Mouse (Mus musculus) megakaryocyte, adult 5-6 weeks (primary cell): ENCODE data around the gene Erp29. TPM values are rescaled to one million over a fixed set of nuclear protein-coding genes. Genes with fewer than 3 reads are reported as not detected.

Experiments used
- ATAC-seq: 2 replicates; pipeline ENCODE4 v1.8.0; 2016; ENCODE audit warnings: mild to moderate bottlenecking, inconsistent platforms; ENCODE audit not compliant: poor library complexity, severe bottlenecking
- total RNA-seq, 2 experiments: library from RNA; stranded (forward) in 1 of 2; stranded (reverse) in 1 of 2; fragments of 153-499, 151-499 nt in 1 of 2; fragments of 221-1000, 200-1000 nt in 1 of 2; gene quantifications; 2 replicates each; pipeline versions ENCODE4 v1.2.3 to v1.2.4; 2015 to 2017

The Erp29 gene
- total RNA-seq, 2 experiments from 2014 or later: 273 to 1,238 TPM

DNA sequence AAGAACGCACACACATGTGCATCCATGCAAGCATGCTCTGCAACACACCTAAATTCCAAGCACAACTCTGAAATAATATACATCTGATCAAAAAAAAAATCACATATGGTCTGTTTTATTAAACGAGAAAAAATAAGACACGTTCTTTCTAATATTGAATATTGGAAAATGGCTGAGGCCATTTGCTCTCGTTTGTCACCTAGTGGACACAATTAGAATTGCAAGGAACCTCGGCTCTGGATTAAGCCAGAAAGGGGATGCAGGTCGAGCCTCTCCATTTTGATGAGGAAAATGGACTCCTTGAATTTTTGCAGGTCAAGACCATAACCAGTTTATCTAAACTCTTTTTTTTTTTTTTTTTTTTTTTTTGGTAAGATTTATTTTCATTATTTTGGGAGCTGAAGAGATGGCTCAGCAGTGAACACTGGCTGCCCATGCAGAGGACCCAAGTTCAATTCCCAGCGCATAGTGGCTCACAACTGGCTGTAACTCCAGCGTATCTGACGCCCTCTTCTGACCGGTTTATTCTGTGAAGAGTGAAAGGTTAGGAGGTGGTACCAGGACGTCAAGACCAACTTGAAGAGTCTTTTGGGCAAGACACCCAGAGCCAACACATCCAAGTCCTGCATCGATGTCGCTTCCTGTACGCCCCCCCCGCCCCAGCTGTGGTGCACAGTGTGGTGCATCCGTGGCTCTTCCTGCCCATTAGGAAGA, 59.5 kb downstream of the Erp29 start:
- ATAC-seq: no peak

DNA sequence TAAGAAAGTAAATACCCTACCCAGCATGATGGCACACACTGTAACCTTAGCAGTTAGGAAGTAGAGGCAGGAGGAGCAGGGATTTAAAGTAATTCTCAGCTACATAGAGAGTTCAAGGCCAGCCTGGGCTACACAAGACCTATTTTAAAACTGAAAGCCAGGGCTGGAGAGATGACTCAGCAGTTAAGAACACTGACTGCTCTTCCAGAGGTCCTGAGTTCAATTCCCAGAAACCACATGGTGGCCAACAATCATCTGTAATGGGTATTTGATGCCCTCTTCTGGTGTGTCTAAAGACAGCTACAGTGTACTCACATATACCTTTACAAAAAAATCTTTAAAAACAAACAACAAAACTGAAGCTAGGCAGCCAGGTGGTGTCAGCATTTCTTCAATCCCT, 62.6 kb downstream of the Erp29 start:
- ATAC-seq: no peak

GRCm38 (mm10) chr5:121389106-121389505, 63.2 kb downstream of the Erp29 start:
- no peak for ATAC-seq

DNA sequence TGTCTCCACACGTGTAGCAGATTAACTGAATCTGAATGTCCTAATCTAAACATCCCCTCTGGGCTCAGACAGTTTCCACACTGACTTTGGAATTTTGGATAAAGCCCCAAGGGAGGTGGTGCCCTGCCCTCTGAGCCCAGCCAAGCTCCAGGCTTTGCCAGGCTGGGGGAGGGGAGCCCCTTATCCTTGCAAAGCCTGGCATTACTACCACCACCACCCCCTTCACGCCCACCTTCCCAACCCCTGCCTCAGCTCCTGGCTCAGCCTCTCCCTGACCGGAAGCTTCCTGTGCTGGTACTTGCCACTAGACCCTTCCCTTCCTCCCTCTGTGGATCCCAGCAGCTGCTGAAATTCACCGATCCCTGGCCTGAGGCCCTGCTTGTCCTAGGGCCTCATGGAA, 65.2 kb downstream of the Erp29 start:
- ATAC-seq: no peak

DNA sequence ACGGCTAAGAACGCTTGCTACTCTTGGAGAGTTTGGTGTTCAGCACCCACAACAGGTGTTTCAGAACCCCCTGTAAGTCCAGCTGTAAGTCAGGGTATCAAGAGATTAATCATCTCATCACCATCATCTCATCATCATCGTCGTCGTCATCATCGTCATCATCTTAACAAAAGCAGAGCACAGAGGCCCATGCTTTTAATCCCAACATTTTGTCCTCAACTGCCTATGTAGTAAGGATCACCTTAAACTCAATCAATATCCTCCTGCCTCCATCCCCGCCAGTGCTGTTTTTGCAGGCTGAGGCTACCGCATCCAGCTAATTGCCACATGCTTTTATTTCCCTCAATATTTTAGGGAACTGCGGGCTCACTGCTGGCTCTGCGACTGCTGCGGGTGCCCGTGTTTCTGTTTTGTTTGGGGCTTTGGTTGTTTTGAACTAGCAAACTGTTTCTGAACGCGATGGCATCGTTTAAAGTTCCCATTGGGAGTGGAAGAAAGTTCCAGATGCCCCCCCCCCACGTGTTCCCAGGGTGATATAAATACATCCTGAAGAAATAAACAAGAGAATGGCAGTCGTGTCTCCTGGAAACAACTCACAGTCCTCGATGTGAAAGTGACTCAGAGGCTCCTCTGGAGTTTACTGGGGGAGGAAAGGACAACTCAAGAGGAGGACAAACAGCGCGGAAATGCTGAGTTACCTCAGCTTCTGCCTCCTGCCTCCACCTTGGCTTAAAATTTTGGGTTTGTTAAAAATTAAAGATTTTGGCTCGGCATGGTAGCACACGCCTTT, 66.0 kb downstream of the Erp29 start:
- peak; percentile 20; the same call in 1 of the 2 replicates for ATAC-seq

- peak; percentile 92 for ATAC-seq
Observed at GRCm38 (mm10) chr5:121385461-121386119, 66.7 kb downstream of the Erp29 start, which contains the start of gene Trafd1. TSS of gene Trafd1 (minus strand) at chr5:121385632.

DNA sequence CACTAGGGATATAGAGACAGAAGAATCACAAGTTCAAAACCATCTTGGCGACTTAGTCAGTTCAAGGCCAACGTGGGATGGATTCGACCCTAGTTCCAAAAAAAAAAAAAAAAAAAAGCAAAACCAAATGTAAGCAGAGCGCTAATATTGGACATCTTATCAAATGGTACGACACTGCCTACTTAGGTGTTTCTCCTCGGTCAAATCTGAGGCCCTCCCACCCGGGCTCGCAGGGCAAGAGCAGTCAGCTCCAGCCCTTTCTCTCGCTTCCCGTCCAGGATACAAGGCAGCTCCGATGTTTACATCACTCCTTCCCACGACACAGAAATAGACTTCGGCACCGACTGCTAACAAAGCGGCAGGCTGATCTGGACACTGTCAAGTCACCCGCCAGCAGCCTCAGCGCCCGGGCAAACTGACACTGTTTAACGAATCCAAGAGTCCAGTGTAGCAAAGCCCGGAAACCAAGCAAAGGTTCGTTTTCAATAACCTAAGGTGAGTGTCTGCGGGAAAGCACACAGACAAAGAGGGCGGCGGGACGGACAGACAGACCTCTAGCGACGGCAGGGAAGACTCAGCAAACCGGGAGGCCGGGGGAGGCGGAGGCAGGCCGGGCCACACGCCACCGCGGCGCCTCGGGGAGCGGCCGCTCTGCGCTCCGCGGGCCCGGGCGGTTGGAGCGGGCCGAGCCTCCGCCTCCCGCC, 67.4 kb downstream of the Erp29 start:
- ATAC-seq: peak; percentile 9

DNA sequence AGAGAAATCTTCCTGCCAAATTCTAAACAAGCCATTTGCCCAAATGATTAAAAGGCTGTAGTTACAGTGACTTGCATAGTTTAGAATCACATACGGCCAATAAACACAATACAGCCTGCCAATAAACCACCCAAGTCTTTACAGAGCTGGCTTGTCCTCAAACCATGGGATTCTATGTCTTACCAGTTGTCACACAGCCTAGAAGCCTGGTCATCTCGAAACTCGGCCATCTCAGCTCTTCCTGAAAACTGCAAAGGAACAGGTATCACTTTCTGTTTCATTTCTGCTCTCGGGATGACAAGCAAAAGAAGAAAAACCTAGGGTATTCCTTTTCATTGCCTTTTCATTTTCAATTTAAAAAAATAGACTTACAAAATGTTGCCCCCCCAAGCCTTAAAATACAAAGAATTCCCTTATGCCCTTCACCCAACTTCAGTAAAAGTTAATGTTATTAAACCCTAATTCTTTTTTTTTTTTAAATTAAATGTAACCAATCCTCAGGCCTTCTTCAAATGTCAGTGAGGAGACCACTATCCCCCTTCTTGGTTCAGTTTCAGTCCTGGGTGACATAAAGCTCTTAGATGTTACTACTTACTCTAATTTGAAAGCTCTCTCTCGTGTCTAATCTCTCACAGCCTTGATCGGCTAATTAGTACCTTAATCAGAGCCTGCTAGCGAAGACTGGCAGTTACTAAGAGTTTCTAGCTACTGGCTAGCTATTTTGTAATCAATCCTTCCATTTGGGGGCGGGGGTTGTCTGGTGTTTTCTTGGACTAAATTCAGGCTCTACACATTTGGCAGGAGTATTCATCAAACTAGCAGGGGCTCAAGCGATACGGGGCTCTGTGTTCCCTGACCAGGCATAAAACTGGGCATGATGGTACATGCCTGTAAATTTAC, 68.2 kb downstream of the Erp29 start:
- 0 out of 2 replicates have a peak, but pooled peaks have one; percentile 19 for ATAC-seq

DNA sequence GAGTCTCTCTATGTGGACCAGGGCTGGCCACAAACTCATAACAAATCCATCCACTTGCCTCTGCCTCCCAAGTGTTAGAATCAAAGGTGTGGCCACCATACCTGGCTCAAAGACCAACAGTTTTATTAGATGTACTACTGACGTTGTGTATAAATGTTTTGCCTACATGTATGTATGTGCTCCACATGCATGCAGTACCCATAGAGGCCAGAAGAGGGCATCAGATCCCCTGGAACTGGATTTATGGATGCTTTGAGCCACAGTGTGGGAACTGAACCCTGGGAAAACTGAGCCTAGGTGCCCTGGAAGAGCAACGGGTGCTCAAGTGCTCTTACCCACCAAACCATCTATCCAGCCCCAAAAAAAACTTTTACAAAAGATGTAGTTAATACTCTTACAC, 71.6 kb downstream of the Erp29 start:
- no peak for ATAC-seq

GRCm38 (mm10) chr5:121378678-121379256, 73.5 kb downstream of the Erp29 start:
- no peak for ATAC-seq

Other genes starting within 250 kb of the Erp29 start
- 1,545 and 1,566 TPM in 2 replicates for gene Rpl6, start 248.0 kb downstream of the Erp29 start, total RNA-seq (2015)
- 945 and 954 TPM in 2 replicates for gene Rpl6, start 248.0 kb downstream of the Erp29 start, total RNA-seq (2017)
- gene Hectd4, start 232.3 kb downstream of the Erp29 start, total RNA-seq (2015): 12.0 and 17.0 TPM in 2 replicates
- gene Hectd4, start 232.3 kb downstream of the Erp29 start, total RNA-seq (2017): 8.6 and 15.2 TPM in 2 replicates
- 77.9 and 78.1 TPM in 2 replicates for gene Trafd1, start 66.9 kb downstream of the Erp29 start, total RNA-seq (2015)
- gene Trafd1, start 66.9 kb downstream of the Erp29 start, total RNA-seq (2017): 92.5 and 94.1 TPM in 2 replicates
- gene Naa25, start 54.6 kb downstream of the Erp29 start, total RNA-seq (2015): 13.3 and 17.9 TPM in 2 replicates
- 25.6 and 32.2 TPM in 2 replicates for gene Naa25, start 54.6 kb downstream of the Erp29 start, total RNA-seq (2017)
- not detected in 2 replicates for gene Tmem116, start 613 bp downstream of the Erp29 start, total RNA-seq (2015)
- not detected in 2 replicates for gene Tmem116, start 613 bp downstream of the Erp29 start, total RNA-seq (2017)
- not detected in 2 replicates for gene Adam1b, start 50.9 kb upstream of the Erp29 start, total RNA-seq (2015)
- gene Adam1b, start 50.9 kb upstream of the Erp29 start, total RNA-seq (2017): 0.24 TPM in 1 of 2 replicates, not detected in the other
- gene Adam1a, start 93.0 kb upstream of the Erp29 start, total RNA-seq (2015): 2.1 and 3.1 TPM in 2 replicates
- 2.2 and 3.1 TPM in 2 replicates for gene Adam1a, start 93.0 kb upstream of the Erp29 start, total RNA-seq (2017)
- gene Gm42878, start 93.0 kb upstream of the Erp29 start, total RNA-seq (2015): not detected in 2 replicates
- gene Gm42878, start 93.0 kb upstream of the Erp29 start, total RNA-seq (2017): not detected in 2 replicates
- 105 and 106 TPM in 2 replicates for gene Mapkapk5, start 93.4 kb upstream of the Erp29 start, total RNA-seq (2015)
- gene Mapkapk5, start 93.4 kb upstream of the Erp29 start, total RNA-seq (2017): 99.1 and 108 TPM in 2 replicates
- gene Aldh2, start 141.3 kb upstream of the Erp29 start, total RNA-seq (2015): 137 and 142 TPM in 2 replicates
- 505 and 509 TPM in 2 replicates for gene Aldh2, start 141.3 kb upstream of the Erp29 start, total RNA-seq (2017)
- 1.1 and 5.4 TPM in 2 replicates for gene Acad12, start 166.4 kb upstream of the Erp29 start, total RNA-seq (2015)
- 2.1 and 5.5 TPM in 2 replicates for gene Acad12, start 166.4 kb upstream of the Erp29 start, total RNA-seq (2017)
- gene Acad10, start 208.0 kb upstream of the Erp29 start, total RNA-seq (2015): 0.46 and 0.60 TPM in 2 replicates
- gene Acad10, start 208.0 kb upstream of the Erp29 start, total RNA-seq (2017): 0.69 and 1.4 TPM in 2 replicates
- gene Brap, start 208.1 kb upstream of the Erp29 start, total RNA-seq (2015): 22.7 and 25.6 TPM in 2 replicates
- 53.5 and 71.5 TPM in 2 replicates for gene Brap, start 208.1 kb upstream of the Erp29 start, total RNA-seq (2017)